Mouse (Mus musculus): Measurements from ENCODE around the gene Zscan10. TPM values are rescaled to one million over a fixed set of nuclear protein-coding genes. Genes with fewer than 3 reads are reported as not detected.

The Zscan10 gene
- polyA plus RNA-seq, 1 experiment from 2014 or later: not detected

DNA sequence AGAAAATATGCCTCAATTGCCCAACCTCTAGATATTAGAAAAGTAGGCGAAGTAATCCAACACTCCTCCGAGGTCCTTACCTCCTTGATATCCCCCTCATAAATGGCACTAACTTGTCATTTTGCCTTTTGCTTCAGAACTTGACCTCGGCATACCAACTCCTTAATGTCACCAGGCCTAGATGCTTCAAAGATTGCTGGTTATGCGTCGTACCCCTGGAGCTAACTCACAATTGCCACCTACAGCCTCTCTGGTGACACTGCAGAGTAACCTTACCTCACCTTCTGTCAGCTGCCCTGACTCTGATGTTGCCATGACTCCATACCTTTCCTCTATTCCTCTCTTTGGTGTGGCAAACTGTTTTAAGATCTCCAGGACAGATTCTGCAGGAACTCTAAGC, 33.9 kb upstream of the Zscan10 start:
- no peak overlapping the region for H3K4me3 ChIP-seq
- no peak overlapping the region for H3K27ac ChIP-seq (replicated peaks)
- no peak overlapping the region for H3K4me2 ChIP-seq (replicated peaks)
- H3K9ac ChIP-seq (replicated peaks): no peak overlapping the region
- no peaks in the 10 kb centered on the region for H3K9me3 ChIP-seq
- no peaks in the 10 kb centered on the region for H3K36me3 ChIP-seq
- WGBS: 66% methylated on average over 5 of the region's 5 CpGs
- ATAC-seq (replicated peaks): no peak
- H3K4me1 ChIP-seq: peaks cover 19% of the 10 kb centered on the region
- H3K27me3 ChIP-seq: no peaks in the 10 kb centered on the region

DNA sequence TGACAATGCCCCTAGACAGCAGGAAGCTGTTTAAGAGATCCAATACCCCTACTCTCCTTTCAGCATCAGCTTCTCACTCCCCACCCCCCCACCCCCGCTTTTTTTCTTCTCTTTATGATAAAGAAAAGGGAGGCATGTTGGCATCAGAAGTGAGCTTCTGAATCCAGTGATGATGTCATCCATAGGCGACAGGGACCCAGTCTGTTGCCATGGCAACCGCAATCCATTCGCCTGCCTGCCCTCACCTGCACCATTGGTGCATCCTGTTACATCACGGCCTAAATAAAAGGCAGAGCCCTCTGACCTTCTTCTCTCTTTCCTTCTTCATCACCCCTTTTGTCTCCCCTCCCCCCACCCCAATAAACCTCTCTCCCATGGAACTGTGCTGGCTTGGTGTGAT, 32.3 kb upstream of the Zscan10 start:
- Histone ChIP-seq H3K36me3 (0 out of 2 replicates have a peak, but pooled peaks cover 3% of the 10 kb centered on the region), H3K27ac (replicated peaks) (no peak overlapping the region), H3K27me3 (no peaks in the 10 kb centered on the region), H3K4me1 (peaks cover 12% of the 10 kb centered on the region), H3K9ac (replicated peaks) (no peak overlapping the region), H3K9me3 (no peaks in the 10 kb centered on the region), H3K4me3 (no peak overlapping the region), H3K4me2 (replicated peaks) (no peak overlapping the region)
- ATAC-seq (replicated peaks): no peak
- 28% methylated on average over 5 of the region's 5 CpGs for WGBS

DNA sequence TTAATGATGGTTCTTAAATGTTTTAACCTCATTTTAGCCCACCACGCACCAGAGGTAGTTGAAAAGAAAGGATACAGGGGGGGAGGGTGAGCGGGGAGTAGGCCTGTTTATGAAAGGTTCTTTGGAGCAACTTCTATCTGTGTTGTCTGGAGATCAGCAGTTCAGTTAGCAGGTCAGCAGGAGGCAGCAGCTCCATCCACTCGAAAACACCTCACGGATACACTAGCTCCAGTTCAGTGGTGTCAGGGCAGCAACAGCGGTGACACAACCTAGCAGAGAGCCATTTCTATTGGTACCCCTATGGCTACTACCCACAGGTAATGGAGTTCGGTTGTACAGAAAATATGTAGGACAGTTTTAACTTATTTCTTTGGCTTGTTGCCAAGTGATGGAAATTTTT, 30.6 kb upstream of the Zscan10 start:
- Histone ChIP-seq H3K4me1 (peaks cover 6% of the 10 kb centered on the region), H3K36me3 (peaks cover 16% of the 10 kb centered on the region)

DNA sequence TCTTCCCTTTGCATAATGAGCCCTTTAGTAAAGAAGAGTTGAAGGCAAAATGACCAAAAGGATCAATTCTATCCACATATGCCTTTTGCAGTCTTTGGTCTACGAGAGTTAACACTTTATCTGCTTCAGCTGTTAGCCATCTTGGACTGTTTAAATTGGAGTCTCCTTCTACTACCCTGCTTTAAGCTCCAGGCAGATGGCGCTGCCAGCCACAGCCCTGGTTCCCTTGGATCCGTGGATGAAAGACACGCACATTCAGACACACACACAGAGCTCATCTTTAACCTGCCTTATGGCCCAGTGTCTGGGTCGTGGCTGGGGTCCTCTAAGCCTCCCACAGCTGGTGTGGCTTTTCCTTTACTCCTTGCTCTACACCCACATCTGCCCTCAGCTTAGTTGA, 29.6 kb upstream of the Zscan10 start:
- 0 out of 2 replicates have a peak, but pooled peaks have one; percentile 35 for ATAC-seq (replicated peaks)
- WGBS: 23% methylated on average over 5 of the region's 5 CpGs

More for the DNA sequence above, 30.6 kb upstream of the Zscan10 start:
- Histone ChIP-seq H3K9me3 (no peaks in the 10 kb centered on the region), H3K4me2 (replicated peaks) (no peak overlapping the region), H3K4me3 (no peak overlapping the region), H3K9ac (replicated peaks) (no peak overlapping the region), H3K27ac (replicated peaks) (no peak overlapping the region), H3K27me3 (no peaks in the 10 kb centered on the region)
- 48% methylated on average over 6 of the region's 6 CpGs for WGBS
- ATAC-seq (replicated peaks): no peak

DNA sequence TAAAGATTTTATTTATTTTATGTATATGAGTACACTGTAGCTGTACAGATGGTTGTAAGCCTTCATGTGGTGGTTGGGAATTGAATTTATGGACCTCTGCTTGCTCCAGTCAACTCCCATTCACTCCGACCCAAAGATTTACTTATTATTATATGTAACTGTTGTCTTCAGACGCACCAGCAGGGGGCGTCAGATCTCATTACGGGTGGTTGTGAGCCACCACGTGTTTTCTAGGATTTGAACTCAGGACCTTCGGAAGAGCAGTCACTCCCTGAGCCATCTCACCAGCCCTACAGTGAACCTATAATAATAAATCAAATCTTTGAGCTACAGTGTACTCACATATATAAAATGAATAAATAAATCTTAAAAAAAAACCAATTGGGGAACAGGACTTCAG, 28.6 kb upstream of the Zscan10 start:
- WGBS: 84% methylated on average over 6 of the region's 6 CpGs
- Histone ChIP-seq H3K4me3 (no peak overlapping the region), H3K9ac (replicated peaks) (no peak overlapping the region), H3K4me2 (replicated peaks) (no peak overlapping the region), H3K27me3 (no peaks in the 10 kb centered on the region), H3K9me3 (no peaks in the 10 kb centered on the region), H3K4me1 (0 out of 2 replicates have a peak, but pooled peaks cover 2% of the 10 kb centered on the region), H3K27ac (replicated peaks) (no peak overlapping the region), H3K36me3 (peaks cover 36% of the 10 kb centered on the region)
- no peak for ATAC-seq (replicated peaks)

More for the DNA sequence above, 29.6 kb upstream of the Zscan10 start:
- Histone ChIP-seq H3K27ac (replicated peaks) (no peak overlapping the region), H3K4me3 (no peak overlapping the region), H3K4me1 (0 out of 2 replicates have a peak, but pooled peaks cover 2% of the 10 kb centered on the region), H3K9ac (replicated peaks) (no peak overlapping the region), H3K9me3 (no peaks in the 10 kb centered on the region), H3K36me3 (peaks cover 27% of the 10 kb centered on the region), H3K27me3 (no peaks in the 10 kb centered on the region), H3K4me2 (replicated peaks) (no peak overlapping the region)

DNA sequence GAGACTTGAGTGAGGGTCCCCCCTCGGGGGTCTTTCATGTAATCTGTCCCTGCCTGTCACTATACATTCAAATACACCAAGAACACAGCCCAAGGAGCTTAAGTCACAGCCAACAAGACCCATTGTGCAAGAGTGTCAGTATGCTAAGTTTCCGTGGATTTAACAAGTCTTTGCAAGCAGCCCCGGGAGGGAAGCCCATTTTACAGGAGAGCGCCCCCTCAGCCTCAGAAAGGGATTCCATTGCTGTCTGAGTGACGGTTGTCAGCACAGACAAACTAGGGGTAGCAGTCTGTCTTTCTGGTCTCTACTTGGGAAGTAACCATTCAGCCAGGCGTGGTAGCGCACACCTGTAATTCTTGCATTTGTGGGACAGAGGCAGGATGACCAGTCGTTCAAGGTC, 26.5 kb upstream of the Zscan10 start:
- WGBS: 91% methylated on average over 8 of the region's 8 CpGs
- H3K4me3 ChIP-seq: no peak overlapping the region
- ATAC-seq (replicated peaks): no peak
- no peaks in the 10 kb centered on the region for H3K4me1 ChIP-seq
- no peak overlapping the region for H3K27ac ChIP-seq (replicated peaks)
- no peaks in the 10 kb centered on the region for H3K9me3 ChIP-seq
- no peak overlapping the region for H3K9ac ChIP-seq (replicated peaks)
- H3K4me2 ChIP-seq (replicated peaks): no peak overlapping the region
- H3K27me3 ChIP-seq: no peaks in the 10 kb centered on the region
- H3K36me3 ChIP-seq: peaks cover 50% of the 10 kb centered on the region

DNA sequence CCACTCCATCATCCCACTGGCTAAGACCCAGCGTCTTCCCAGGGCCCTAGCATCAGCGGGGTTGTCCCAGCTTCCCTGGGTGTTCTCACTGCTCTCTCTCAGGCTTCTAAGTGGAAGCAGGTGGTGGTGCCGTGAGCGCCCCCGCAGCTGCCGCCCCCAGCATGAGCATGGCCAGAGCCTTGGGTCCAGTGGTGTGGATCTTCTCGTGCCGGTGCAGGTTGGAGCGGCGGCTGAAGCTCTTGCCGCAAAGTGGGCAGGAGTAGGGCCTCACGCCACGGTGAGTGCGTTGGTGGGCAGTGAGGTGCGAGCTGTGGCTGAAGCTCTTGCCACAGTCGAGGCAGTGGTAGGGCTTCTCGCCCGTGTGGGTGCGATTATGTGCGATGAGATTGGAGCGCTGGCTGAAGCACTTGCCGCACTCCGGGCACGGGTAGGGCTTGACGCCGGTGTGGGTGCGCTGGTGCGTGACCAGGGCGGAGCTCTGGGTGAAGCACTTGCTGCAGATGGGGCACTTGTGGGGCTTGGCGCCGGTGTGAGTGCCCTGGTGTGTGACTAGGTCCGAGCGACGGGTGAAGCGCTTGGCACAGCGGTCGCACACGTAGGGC, 24.6 kb upstream of the Zscan10 start:
- WGBS: 94% methylated on average over 38 of the region's 38 CpGs
- ATAC-seq (replicated peaks): no peak

DNA sequence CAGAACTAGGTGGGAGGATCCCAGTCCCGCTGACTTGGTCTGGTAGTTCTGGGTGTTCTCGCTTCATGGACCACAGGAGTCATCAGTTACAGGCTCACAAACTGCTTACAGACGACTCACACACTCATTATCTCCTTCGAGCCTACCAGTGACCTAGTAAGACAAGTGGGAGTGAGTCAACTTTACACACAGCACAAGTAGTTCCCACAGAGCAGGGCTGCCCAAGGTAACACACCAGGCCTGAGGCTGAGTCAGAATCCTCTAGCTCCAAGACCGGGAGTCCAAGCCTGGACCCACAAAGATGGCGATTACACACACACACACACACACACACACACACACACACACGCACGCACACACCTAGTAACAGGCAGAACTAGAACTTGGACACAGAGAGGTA, 15.9 kb upstream of the Zscan10 start:
- no peaks in the 10 kb centered on the region for H3K9me3 ChIP-seq
- no peaks in the 10 kb centered on the region for H3K27me3 ChIP-seq
- H3K36me3 ChIP-seq: peaks cover 18% of the 10 kb centered on the region
- H3K4me2 ChIP-seq (replicated peaks): peak overlapping the region; percentile 80
- H3K9ac ChIP-seq (replicated peaks): no peak overlapping the region
- H3K4me1 ChIP-seq: peaks cover 31% of the 10 kb centered on the region
- no peak overlapping the region for H3K27ac ChIP-seq (replicated peaks)
- peak overlapping the region; percentile 57 for H3K4me3 ChIP-seq
- ATAC-seq (replicated peaks): no peak
- WGBS: 88% methylated on average over 8 of the region's 8 CpGs

More for the DNA sequence above, 24.6 kb upstream of the Zscan10 start:
- Histone ChIP-seq H3K4me1 (no peaks in the 10 kb centered on the region), H3K9me3 (no peaks in the 10 kb centered on the region), H3K27me3 (no peaks in the 10 kb centered on the region), H3K36me3 (peaks cover 69% of the 10 kb centered on the region), H3K9ac (replicated peaks) (no peak overlapping the region), H3K4me2 (replicated peaks) (no peak overlapping the region), H3K4me3 (no peak overlapping the region), H3K27ac (replicated peaks) (no peak overlapping the region)

DNA sequence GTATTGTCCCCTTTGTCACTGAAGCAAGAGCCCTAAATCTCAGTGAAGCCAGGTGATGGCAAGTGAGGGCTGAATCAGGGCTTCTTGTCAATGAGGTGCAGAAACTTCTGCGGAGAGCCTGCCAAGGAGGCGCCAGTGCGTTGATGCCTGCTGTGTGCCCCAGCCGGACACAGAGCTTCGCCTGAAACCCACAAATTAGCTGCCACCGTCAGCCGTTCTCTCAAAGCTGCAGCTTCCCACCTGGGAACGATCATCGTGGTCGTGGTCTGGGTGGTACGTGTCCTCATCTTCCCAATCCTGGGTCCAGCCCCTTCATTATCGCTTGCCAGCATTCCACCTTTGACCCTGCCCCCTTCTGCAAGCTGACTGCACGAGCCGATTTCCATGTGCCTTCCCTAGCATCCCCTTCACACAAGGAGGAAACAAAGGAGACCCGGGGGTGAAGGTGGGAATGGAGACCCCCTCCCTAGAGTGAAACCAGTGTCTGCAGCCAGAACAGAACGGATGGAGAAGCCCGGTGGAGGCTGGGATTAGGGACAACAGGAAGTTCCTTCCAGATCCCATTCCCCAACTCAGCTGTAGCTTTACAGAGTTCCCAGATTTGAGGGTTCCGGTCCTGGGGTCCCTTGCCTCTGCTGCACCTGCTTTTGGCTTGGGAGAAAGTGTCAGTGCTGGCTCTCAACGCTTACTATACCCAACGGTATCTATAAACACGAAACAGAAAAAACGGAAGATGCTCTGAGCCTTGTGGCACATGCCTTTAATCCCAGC, 14.8 kb upstream of the Zscan10 start:
- peak overlapping the region; percentile 57 for H3K4me3 ChIP-seq
- H3K27me3 ChIP-seq: no peaks in the 10 kb centered on the region
- peaks cover 8% of the 10 kb centered on the region for H3K36me3 ChIP-seq
- WGBS: under 1% methylated on average over 22 of the region's 22 CpGs
- H3K4me1 ChIP-seq: peaks cover 31% of the 10 kb centered on the region
- H3K27ac ChIP-seq (replicated peaks): peak overlapping the region; percentile 35
- peak overlapping the region; percentile 80 for H3K4me2 ChIP-seq (replicated peaks)
- ATAC-seq (replicated peaks): peak; percentile 92
- no peaks in the 10 kb centered on the region for H3K9me3 ChIP-seq
- H3K9ac ChIP-seq (replicated peaks): peak overlapping the region; percentile 80

DNA sequence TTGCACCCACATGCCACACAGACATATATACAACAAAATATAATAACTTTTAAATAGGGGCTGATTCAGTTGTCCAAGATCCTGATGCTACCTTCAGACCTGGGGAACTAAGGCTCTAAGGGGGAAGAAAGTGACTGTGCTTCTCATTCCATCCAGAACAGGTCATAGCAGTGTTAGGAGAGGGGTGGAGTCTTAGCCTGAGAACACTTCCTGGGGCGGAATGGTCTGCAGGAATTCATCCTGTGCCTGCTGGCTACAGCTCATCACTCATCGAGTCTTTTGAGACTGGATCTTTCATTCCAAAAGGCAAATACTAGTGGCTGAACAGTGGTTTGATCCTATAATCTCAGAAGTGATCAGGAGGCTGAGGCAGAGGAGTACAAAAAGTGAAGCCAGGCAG, 13.4 kb upstream of the Zscan10 start:
- no peak for ATAC-seq (replicated peaks)
- no peaks in the 10 kb centered on the region for H3K9me3 ChIP-seq
- no peaks in the 10 kb centered on the region for H3K27me3 ChIP-seq
- no peak overlapping the region for H3K9ac ChIP-seq (replicated peaks)
- no peaks in the 10 kb centered on the region for H3K36me3 ChIP-seq
- H3K27ac ChIP-seq (replicated peaks): no peak overlapping the region
- no peak overlapping the region for H3K4me3 ChIP-seq
- 84% methylated on average over 2 of the region's 2 CpGs for WGBS
- peaks cover 36% of the 10 kb centered on the region for H3K4me1 ChIP-seq
- no peak overlapping the region for H3K4me2 ChIP-seq (replicated peaks)

DNA sequence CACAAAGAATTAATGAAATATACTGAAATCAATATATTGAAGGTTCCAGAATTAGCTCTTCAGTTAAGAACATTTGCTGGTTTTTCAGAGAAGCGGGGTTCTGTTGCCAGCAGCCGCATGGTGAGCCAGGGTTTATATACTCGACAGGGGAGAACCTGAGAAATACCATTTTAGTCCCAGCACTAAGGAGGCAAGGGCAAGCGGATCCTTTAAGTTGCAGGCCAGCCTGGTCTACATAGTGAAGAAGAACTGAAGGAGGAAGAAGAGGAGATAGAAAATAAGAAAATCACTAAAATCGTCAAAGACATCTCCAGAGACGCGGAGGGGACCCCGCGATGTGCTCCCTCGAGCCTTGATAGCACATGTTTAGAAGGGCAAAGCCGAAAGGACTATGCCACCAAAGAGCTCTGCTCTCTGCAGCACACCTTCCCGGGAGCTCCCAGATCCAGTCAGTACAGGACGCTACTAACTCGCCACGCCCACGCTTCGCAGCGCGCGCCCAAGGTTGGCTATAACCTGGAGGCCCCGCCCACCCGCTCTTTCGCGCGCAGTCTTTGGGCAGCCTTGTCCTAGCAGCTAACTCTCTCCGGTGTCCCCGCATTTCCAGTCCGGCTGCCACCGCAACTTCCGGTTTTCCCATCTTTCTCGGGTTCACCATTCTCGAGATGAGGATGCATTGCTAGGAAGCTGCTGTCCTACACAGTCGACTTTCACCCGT, 8.3 kb upstream of the Zscan10 start:
- H3K4me2 ChIP-seq (replicated peaks): peak overlapping the region; percentile 60
- peak overlapping the region; percentile 50 for H3K9ac ChIP-seq (replicated peaks)
- ATAC-seq (replicated peaks): peak; percentile 99
- no peaks in the 10 kb centered on the region for H3K36me3 ChIP-seq
- peak overlapping the region; percentile 69 for H3K27ac ChIP-seq (replicated peaks)
- H3K4me3 ChIP-seq: peak overlapping the region; percentile 44
- H3K27me3 ChIP-seq: no peaks in the 10 kb centered on the region
- WGBS: 8% methylated on average over 34 of the region's 34 CpGs
- no peaks in the 10 kb centered on the region for H3K9me3 ChIP-seq
- H3K4me1 ChIP-seq: peaks cover 13% of the 10 kb centered on the region

DNA sequence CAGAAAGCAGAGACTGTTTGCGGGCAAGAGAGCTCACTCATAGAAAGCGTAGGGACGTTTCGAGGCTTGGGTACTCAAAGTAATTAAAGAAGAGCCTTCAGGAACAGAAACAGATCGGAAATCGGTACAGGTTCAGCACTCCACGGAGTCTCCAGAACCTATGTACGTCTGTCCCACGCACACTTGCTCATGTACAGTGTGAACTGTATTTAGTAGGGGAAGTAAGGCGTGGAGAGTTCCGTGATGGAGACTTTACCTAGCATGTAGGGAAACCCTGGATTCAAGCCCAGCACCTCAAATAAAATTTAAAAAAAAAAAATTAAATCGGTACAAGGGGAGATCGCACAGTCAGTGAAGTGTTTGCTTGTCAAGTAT, 7.7 kb upstream of the Zscan10 start:
- H3K27ac ChIP-seq (replicated peaks): peak overlapping the region; percentile 69
- no peaks in the 10 kb centered on the region for H3K27me3 ChIP-seq
- H3K4me2 ChIP-seq (replicated peaks): peak overlapping the region; percentile 60
- ATAC-seq (replicated peaks): peak; percentile 74
- H3K9ac ChIP-seq (replicated peaks): peak overlapping the region; percentile 50
- no peaks in the 10 kb centered on the region for H3K9me3 ChIP-seq
- H3K4me3 ChIP-seq: peak overlapping the region; percentile 44
- 14% methylated on average over 13 of the region's 13 CpGs for WGBS
- H3K4me1 ChIP-seq: peaks cover 13% of the 10 kb centered on the region
- H3K36me3 ChIP-seq: no peaks in the 10 kb centered on the region

Measured in forebrain, embryonic 15.5 days (tissue).